Comparison of ENCODE assay signal across 14 mouse cellular contexts in genomic region chr5:111063991-111064390, GRCm38 (mm10).
"Had no signal": no experiment of that assay in that cellular context is flagged by ENCODE, and none has a peak within 500 bp of the region (broad histone marks: within the 10 kb centered on the region; RNA-seq: fewer than 3 reads in every experiment).

No protein-coding gene starts in this region.

- H3K4me1 ChIP-seq: liver, embryonic 13.5 days had no signal

- H3K36me3 ChIP-seq: limb, embryonic 12.5 days; liver, embryonic 13.5 days had no signal

- H3K27me3 ChIP-seq: limb, embryonic 12.5 days; liver, embryonic 13.5 days had no signal

- ATAC-seq: liver, postnatal 0 days had no signal

- H3K4me3 ChIP-seq: limb, embryonic 12.5 days; liver, embryonic 13.5 days had no signal

- H3K4me2 ChIP-seq: limb, embryonic 12.5 days; liver, embryonic 13.5 days had no signal

- H3K9ac ChIP-seq: limb, embryonic 12.5 days; liver, embryonic 13.5 days; liver, postnatal 0 days had no signal

- H3K9me3 ChIP-seq: limb, embryonic 12.5 days; liver, embryonic 13.5 days had no signal

- H3K27ac ChIP-seq: kidney, postnatal 0 days; limb, embryonic 12.5 days; liver, embryonic 13.5 days had no signal

- DNase-seq: kidney, adult 8-10 months; kidney, postnatal 36 days; layer of hippocampus, adult 9-11 months; layer of hippocampus, postnatal 36 days; liver; liver, embryonic 13.5 days; liver, postnatal 0 days; lung, postnatal 36 days; midbrain, embryonic 14.5 days; right cerebral cortex, adult 18-20 months; right cerebral cortex, postnatal 25 days; thymus, postnatal 36 days had no signal
